Mouse (Mus musculus) cerebellum, adult 2 months (tissue): ENCODE data around the gene Srsf2.

Experiments
- CTCF ChIP-seq: fragments of 200-500 bp; IDR thresholded peaks from 2 replicates; pipeline ENCODE4 v1.5.1; 2011; ENCODE audit warnings: low read depth, mild to moderate bottlenecking, control low read depth, low read length, moderate library complexity, borderline replicate concordance; ENCODE audit not compliant: insufficient read depth
- POLR2A ChIP-seq: fragments of 200-500 bp; IDR thresholded peaks from 2 replicates; pipeline ENCODE4 v1.6.1; 2011; ENCODE audit warnings: low read length, control low read depth, borderline replicate concordance; ENCODE audit not compliant: insufficient read depth

GRCm38 (mm10) chr11:116819932-116820593, 32.8 kb downstream of the Srsf2 start:
- TF ChIP-seq POLR2A (no peak), CTCF (no peak)
